Mouse (Mus musculus): ENCODE measurements around the gene Adam1b.

DNA sequence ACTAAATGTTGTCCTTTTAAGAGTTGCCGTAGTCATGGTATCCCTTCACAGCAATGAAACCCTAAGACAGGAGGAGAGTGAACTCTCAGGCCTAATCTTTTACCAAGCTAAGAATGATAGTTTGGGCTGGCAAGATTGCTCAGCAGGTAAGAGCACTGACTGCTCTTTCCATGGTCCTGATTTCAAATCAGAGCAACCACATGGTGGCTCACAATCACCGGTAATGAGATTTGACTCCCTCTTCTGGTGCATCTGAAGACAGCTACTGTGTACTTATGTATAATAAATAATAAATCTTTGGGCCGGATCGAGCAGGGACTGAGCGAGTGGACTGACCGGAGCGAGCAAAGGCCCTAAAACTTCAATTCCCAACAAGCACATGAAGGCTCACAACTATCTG, 38.0 kb upstream of the Adam1b start:
- TF ChIP-seq TAL1 (IDR thresholded peaks at IDR 0.05; ENCODE audit: low read length) (no peak), GATA1 (IDR thresholded peaks at IDR 0.05; ENCODE audit: low read length) (no peak)

All from erythroblast, embryonic 14.5 days (primary cell).